Comparison of ENCODE assay signal across 15 mouse cellular contexts in genomic region chr15:11744903-11745302, GRCm38 (mm10).
A peak's percentile ranks its signal among the peaks of the same experiment; 100 is the strongest.
DNase-seq lines count a peak whose midpoint lies in the region; ATAC-seq and TF ChIP-seq lines count a peak whose summit lies in the region.
"Had no signal": no experiment of that assay in that cellular context is flagged by ENCODE, and none has a peak within 500 bp of the region (broad histone marks: within the 10 kb centered on the region; RNA-seq: fewer than 3 reads in every experiment).

No protein-coding gene starts in this region.

- H3K27me3 ChIP-seq in lung, embryonic 14.5 days (ENCODE audit: insufficient read depth, low read length) = no peaks in the 10 kb centered on the region
- H3K27me3 ChIP-seq in heart, embryonic 15.5 days = no peaks in the 10 kb centered on the region
- no peaks in the 10 kb centered on the region for H3K27me3 ChIP-seq in stomach, embryonic 15.5 days (replicated peaks)
- H3K27me3 ChIP-seq: liver, embryonic 15.5 days; midbrain, embryonic 13.5 days; neural tube, embryonic 12.5 days had no signal

- H3K27ac ChIP-seq in lung, embryonic 14.5 days (ENCODE audit: low read depth) = peak overlapping the region; percentile 87
- H3K27ac ChIP-seq in heart, embryonic 15.5 days = peak overlapping the region; percentile 77
- peak overlapping the region; percentile 87 for H3K27ac ChIP-seq in stomach, embryonic 15.5 days
- H3K27ac ChIP-seq: gastrocnemius, adult 2 months; hindbrain, postnatal 0 days; liver, embryonic 15.5 days; midbrain, embryonic 13.5 days; neural tube, embryonic 12.5 days had no signal

- H3K9me3 ChIP-seq in lung, embryonic 14.5 days (ENCODE audit: low read depth, low read length) = no peaks in the 10 kb centered on the region
- H3K9me3 ChIP-seq in heart, embryonic 15.5 days (replicated peaks) = no peaks in the 10 kb centered on the region
- H3K9me3 ChIP-seq in stomach, embryonic 15.5 days = no peaks in the 10 kb centered on the region
- H3K9me3 ChIP-seq: liver, embryonic 15.5 days; midbrain, embryonic 13.5 days; neural tube, embryonic 12.5 days had no signal

- WGBS in lung, embryonic 14.5 days = 18% methylated on average over 5 of the region's 5 CpGs
- WGBS in lung, adult 2 months = 43% methylated on average over 5 of the region's 5 CpGs
- 21% methylated on average over 5 of the region's 5 CpGs for WGBS in heart, embryonic 15.5 days
- 20% methylated on average over 5 of the region's 5 CpGs for WGBS in stomach, embryonic 15.5 days

- H3K4me1 ChIP-seq in lung, embryonic 14.5 days (ENCODE audit: insufficient read depth) = peaks cover 22% of the 10 kb centered on the region
- H3K4me1 ChIP-seq in lung, adult 2 months (ENCODE audit: control insufficient read depth, insufficient read depth, low read length) = peaks cover 8% of the 10 kb centered on the region
- peaks cover 24% of the 10 kb centered on the region for H3K4me1 ChIP-seq in heart, embryonic 15.5 days (replicated peaks)
- H3K4me1 ChIP-seq in stomach, embryonic 15.5 days = peaks cover 6% of the 10 kb centered on the region; the same call in 1 of the 2 replicates
- H3K4me1 ChIP-seq: liver, embryonic 15.5 days had no signal

- no peak for TF ChIP-seq POLR2A in lung, adult 2 months (IDR thresholded peaks at IDR 0.05; ENCODE audit: borderline replicate concordance, extremely low read depth, low read depth, low read length)

- H3K9ac ChIP-seq in lung, embryonic 14.5 days = no peak overlapping the region
- H3K9ac ChIP-seq in heart, embryonic 15.5 days = no peak overlapping the region
- H3K9ac ChIP-seq in stomach, embryonic 15.5 days = no peak overlapping the region
- H3K9ac ChIP-seq: liver, embryonic 15.5 days; midbrain, embryonic 13.5 days; neural tube, embryonic 12.5 days had no signal

- no peak overlapping the region for H3K4me3 ChIP-seq in lung, embryonic 14.5 days (ENCODE audit: low read depth, low read length)
- H3K4me3 ChIP-seq in lung, adult 2 months (replicated peaks; ENCODE audit: extremely low read depth, low read depth, low read length) = no peak overlapping the region
- no peak overlapping the region for H3K4me3 ChIP-seq in heart, embryonic 15.5 days
- H3K4me3 ChIP-seq in stomach, embryonic 15.5 days (replicated peaks) = no peak overlapping the region
- H3K4me3 ChIP-seq: gastrocnemius, adult 2 months; liver, embryonic 15.5 days; midbrain, embryonic 13.5 days; neural tube, embryonic 12.5 days had no signal

- no peak for TF ChIP-seq CTCF in lung, embryonic 14.5 days (IDR thresholded peaks at IDR 0.05; ENCODE audit: low read depth)
- TF ChIP-seq CTCF in lung, adult 2 months (IDR thresholded peaks at IDR 0.05; ENCODE audit: insufficient read depth, low read length) = no peak

- DNase-seq in frontal cortex, postnatal 10 days (ENCODE audit: low spot score in 2 of 2) = no peak
- DNase-seq in lung, embryonic 14.5 days = peak; percentile 74
- no peak for DNase-seq in lung, adult 2 months
- DNase-seq in cerebellum, adult 8-10 months = no peak
- DNase-seq in urinary bladder, postnatal 25 days (ENCODE audit: low spot score) = no peak
- DNase-seq: cerebellum, postnatal 25 days; gastrocnemius, adult 2 months; thymus, postnatal 36 days had no signal

- H3K36me3 ChIP-seq in lung, embryonic 14.5 days (ENCODE audit: insufficient read depth) = no peaks in the 10 kb centered on the region
- H3K36me3 ChIP-seq in heart, embryonic 15.5 days = no peaks in the 10 kb centered on the region
- H3K36me3 ChIP-seq in stomach, embryonic 15.5 days = no peaks in the 10 kb centered on the region
- H3K36me3 ChIP-seq: liver, embryonic 15.5 days; midbrain, embryonic 13.5 days; neural tube, embryonic 12.5 days had no signal

- H3K4me2 ChIP-seq in lung, embryonic 14.5 days = no peak overlapping the region
- no peak overlapping the region for H3K4me2 ChIP-seq in heart, embryonic 15.5 days
- H3K4me2 ChIP-seq in stomach, embryonic 15.5 days = no peak overlapping the region
- H3K4me2 ChIP-seq: liver, embryonic 15.5 days; midbrain, embryonic 13.5 days; neural tube, embryonic 12.5 days had no signal

- peak; percentile 24 for ATAC-seq in frontal cortex, adult (ENCODE audit: low TSS enrichment)
- ATAC-seq in lung, embryonic 14.5 days (ENCODE audit: insufficient read depth) = peak; percentile 75
- peak; percentile 82 for ATAC-seq in heart, embryonic 15.5 days (replicated peaks; ENCODE audit: insufficient number of reproducible peaks, insufficient read depth, low FRiP score, low read depth)
- peak; percentile 77; the same call in 1 of the 2 replicates for ATAC-seq in stomach, embryonic 15.5 days (ENCODE audit: insufficient read depth, low FRiP score, low read depth)
- ATAC-seq: hindbrain, postnatal 0 days; midbrain, embryonic 13.5 days had no signal

Comparison
In these comparisons a context has a peak if more than half of its experiments do, and no peak if none do; other contexts are left out.
1. ATAC-seq: peak in every context shown above with its lines; median percentile 82 in heart, embryonic 15.5 days; 77 in stomach, embryonic 15.5 days; 75 in lung, embryonic 14.5 days; 24 in frontal cortex, adult.